Mouse (Mus musculus): ENCODE results near the gene Zfp60. TPM values are rescaled to one million over a fixed set of nuclear protein-coding genes. Genes with fewer than 3 reads are reported as not detected.
A peak's percentile ranks its signal among the peaks of the same experiment; 100 is the strongest.

Gene Zfp60
- total and polyA plus RNA-seq, 3 experiments = 1.6 to 8.9 (median 8.8) TPM

- 31% methylated on average over 14 of the region's 14 CpGs for WGBS
- Histone ChIP-seq H3K79me2 (replicated peaks; ENCODE audit: control insufficient read depth, insufficient read depth, low read length) (no peaks in the 10 kb centered on the region), H3K4me1 (ENCODE audit: control insufficient read depth, insufficient read depth, low read length) (no peaks in the 10 kb centered on the region; the same call in 1 of the 2 replicates), H3K36me3 (ENCODE audit: control insufficient read depth, insufficient read depth, low read length) (no peaks in the 10 kb centered on the region), H3K4me3 (peak overlapping the region; percentile 58), H3K27ac (peak overlapping the region; percentile 47; the same call in 1 of the 2 replicates), H3K27me3 (ENCODE audit: control insufficient read depth, insufficient read depth, low read length) (no peaks in the 10 kb centered on the region), H3K9ac (ENCODE audit: low read depth, low read length) (no peak overlapping the region)
- intact Hi-C loops (cut with DNase I) = loop anchor here (2.0 to 5.0 kb wide), 4 partner anchors 14 to 556 kb away; partner anchors contain the start of genes Akt2, Ltbp4 and Map3k10
- TF ChIP-seq CTCF (IDR thresholded peaks at IDR 0.05) (no peak), POLR2A (IDR thresholded peaks at IDR 0.05; ENCODE audit: insufficient read depth, low read depth, low read length) (no peak), EP300 (IDR thresholded peaks at IDR 0.05; ENCODE audit: insufficient read depth, low read depth, low read length) (no peak)
- no peak for DNase-seq
Observed at GRCm38 (mm10) chr7:27688246-27688788, 42.9 kb upstream of the Zfp60 start.

GRCm38 (mm10) chr7:27688815-27689612 is 42.2 kb upstream of the Zfp60 start, which contains the start of gene Zfp607b:
TSS of gene Zfp607b (plus strand) at chr7:27689340.
- WGBS = under 1% methylated on average over 19 of the region's 19 CpGs
- no peaks in the 10 kb centered on the region for H3K27me3 ChIP-seq (ENCODE audit: control insufficient read depth, insufficient read depth, low read length)
- H3K9ac ChIP-seq (ENCODE audit: low read depth, low read length) = peak within 1 kb of the TSS; percentile 35
- DNase-seq = peak; percentile 85 to 95
- H3K36me3 ChIP-seq (ENCODE audit: control insufficient read depth, insufficient read depth, low read length) = no peaks in the 10 kb centered on the region
- no peak for TF ChIP-seq CTCF (IDR thresholded peaks at IDR 0.05)
- peak; percentile 74 for TF ChIP-seq POLR2A (IDR thresholded peaks at IDR 0.05; ENCODE audit: insufficient read depth, low read depth, low read length)
- TF ChIP-seq EP300 (IDR thresholded peaks at IDR 0.05; ENCODE audit: insufficient read depth, low read depth, low read length) = peak; percentile 57; the same call in 1 of the 2 replicates
- intact Hi-C loops (cut with DNase I) = loop anchor here (2.0 to 5.0 kb wide), 4 partner anchors 14 to 557 kb away; partner anchors contain the start of genes Akt2, Ltbp4 and Map3k10
- H3K27ac ChIP-seq = peak within 1 kb of the TSS; percentile 47
- H3K79me2 ChIP-seq (replicated peaks; ENCODE audit: control insufficient read depth, insufficient read depth, low read length) = no peaks in the 10 kb centered on the region
- H3K4me3 ChIP-seq = peak within 1 kb of the TSS; percentile 58
- no peaks in the 10 kb centered on the region; the same call in 1 of the 2 replicates for H3K4me1 ChIP-seq (ENCODE audit: control insufficient read depth, insufficient read depth, low read length)

GRCm38 (mm10) chr7:27691076-27691475 is 40.1 kb upstream of the Zfp60 start:
- Histone ChIP-seq H3K36me3 (ENCODE audit: control insufficient read depth, insufficient read depth, low read length) (no peaks in the 10 kb centered on the region), H3K4me3 (no peak overlapping the region), H3K27ac (no peak overlapping the region), H3K27me3 (ENCODE audit: control insufficient read depth, insufficient read depth, low read length) (no peaks in the 10 kb centered on the region), H3K9ac (ENCODE audit: low read depth, low read length) (no peak overlapping the region), H3K79me2 (replicated peaks; ENCODE audit: control insufficient read depth, insufficient read depth, low read length) (no peaks in the 10 kb centered on the region), H3K4me1 (ENCODE audit: control insufficient read depth, insufficient read depth, low read length) (no peaks in the 10 kb centered on the region; the same call in 1 of the 2 replicates)
- DNase-seq = peak; percentile 21 to 35
- TF ChIP-seq POLR2A (IDR thresholded peaks at IDR 0.05; ENCODE audit: insufficient read depth, low read depth, low read length) = no peak
- peak; percentile 71 for TF ChIP-seq CTCF (IDR thresholded peaks at IDR 0.05)
- intact Hi-C loops (cut with DNase I) = loop anchor here (2.0 kb wide), 1 partner anchor 34 kb away; no protein-coding TSS in a partner anchor
- WGBS = 39% methylated on average over 5 of the region's 5 CpGs

- TF ChIP-seq CTCF (IDR thresholded peaks at IDR 0.05) = no peak
- no peak for TF ChIP-seq POLR2A (IDR thresholded peaks at IDR 0.05; ENCODE audit: insufficient read depth, low read depth, low read length)
- no peak for TF ChIP-seq EP300 (IDR thresholded peaks at IDR 0.05; ENCODE audit: insufficient read depth, low read depth, low read length)
Observed at GRCm38 (mm10) chr7:27696711-27697110, 34.5 kb upstream of the Zfp60 start.

GRCm38 (mm10) chr7:27710402-27710801 is 20.8 kb upstream of the Zfp60 start:
- intact Hi-C loops (cut with DNase I) = no loop called here
- Histone ChIP-seq H3K27me3 (ENCODE audit: control insufficient read depth, insufficient read depth, low read length) (no peaks in the 10 kb centered on the region), H3K79me2 (replicated peaks; ENCODE audit: control insufficient read depth, insufficient read depth, low read length) (no peaks in the 10 kb centered on the region), H3K4me3 (no peak overlapping the region), H3K4me1 (ENCODE audit: control insufficient read depth, insufficient read depth, low read length) (no peaks in the 10 kb centered on the region), H3K27ac (no peak overlapping the region), H3K9ac (ENCODE audit: low read depth, low read length) (no peak overlapping the region), H3K36me3 (ENCODE audit: control insufficient read depth, insufficient read depth, low read length) (no peaks in the 10 kb centered on the region)
- no peak for TF ChIP-seq POLR2A (IDR thresholded peaks at IDR 0.05; ENCODE audit: insufficient read depth, low read depth, low read length)
- no peak for TF ChIP-seq EP300 (IDR thresholded peaks at IDR 0.05; ENCODE audit: insufficient read depth, low read depth, low read length)
- no peak for TF ChIP-seq CTCF (IDR thresholded peaks at IDR 0.05)
- no peak for DNase-seq
- 83% methylated on average over 7 of the region's 7 CpGs for WGBS

More at GRCm38 (mm10) chr7:27696711-27697110, 34.5 kb upstream of the Zfp60 start:
- no peaks in the 10 kb centered on the region for H3K36me3 ChIP-seq (ENCODE audit: control insufficient read depth, insufficient read depth, low read length)
- H3K27ac ChIP-seq = no peak overlapping the region
- H3K4me1 ChIP-seq (ENCODE audit: control insufficient read depth, insufficient read depth, low read length) = no peaks in the 10 kb centered on the region
- intact Hi-C loops (cut with DNase I) = no loop called here
- WGBS = 64% methylated on average over 3 of the region's 3 CpGs
- no peak for DNase-seq
- no peaks in the 10 kb centered on the region for H3K79me2 ChIP-seq (replicated peaks; ENCODE audit: control insufficient read depth, insufficient read depth, low read length)
- H3K4me3 ChIP-seq = no peak overlapping the region
- H3K9ac ChIP-seq (ENCODE audit: low read depth, low read length) = no peak overlapping the region
- no peaks in the 10 kb centered on the region for H3K27me3 ChIP-seq (ENCODE audit: control insufficient read depth, insufficient read depth, low read length)
